Mouse (Mus musculus) lung, postnatal 0 days (tissue): ENCODE data around the gene Elk4.

Experiments used
- CTCF ChIP-seq: IDR thresholded peaks from 2 replicates; pipeline ENCODE4 v1.5.1; 2016; ENCODE audit warnings: antibody characterized with exemption, mild to moderate bottlenecking
- EP300 ChIP-seq: IDR thresholded peaks from 2 replicates; pipeline ENCODE4 v1.6.1; 2016; ENCODE audit warnings: antibody characterized with exemption, mild to moderate bottlenecking, control low read depth

DNA sequence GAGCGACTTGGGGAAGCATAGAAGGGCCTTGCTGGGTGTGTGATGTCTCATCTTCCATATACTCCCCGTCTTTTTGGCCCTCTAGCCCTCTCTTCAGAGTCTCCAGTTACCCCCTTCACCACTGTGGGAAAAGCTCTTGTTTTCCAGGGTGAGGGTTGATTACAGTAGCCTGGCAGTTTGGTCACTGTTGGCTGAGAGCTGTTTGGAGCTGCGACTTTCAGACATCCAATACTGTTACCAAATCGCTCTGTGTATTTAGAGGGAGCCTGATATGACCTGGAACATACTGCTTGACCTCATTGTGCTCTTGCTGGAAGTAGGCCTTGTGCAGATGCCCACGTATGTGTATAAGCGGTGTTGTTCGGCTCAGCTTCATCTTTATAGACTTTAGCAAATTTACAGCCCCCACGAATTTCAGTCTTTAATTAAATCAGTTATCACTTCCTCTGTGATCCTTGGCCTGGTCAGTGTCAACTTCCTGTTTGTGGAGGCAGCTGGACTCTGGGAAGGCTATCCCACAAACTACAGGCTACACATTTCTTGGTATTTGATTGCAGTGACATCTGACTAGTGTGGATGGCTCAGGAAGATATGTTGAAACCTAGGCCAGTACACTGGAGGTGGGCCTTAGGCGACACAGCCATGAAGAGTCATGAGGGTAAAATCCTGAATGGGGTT, 17.2 kb upstream of the Elk4 start:
- no peak for TF ChIP-seq CTCF
- TF ChIP-seq EP300 = no peak
